Mouse (Mus musculus) spleen, adult 2 months (tissue): ENCODE results near the gene Arhgef3.

Experiments used
- CTCF ChIP-seq: fragments of 200-500 bp; IDR thresholded peaks from 2 replicates; pipeline ENCODE4 v1.5.1; 2011; ENCODE audit warnings: mild to moderate bottlenecking, inconsistent platforms; ENCODE audit not compliant: insufficient read depth, insufficient read length, insufficient replicate concordance; ENCODE audit errors: extremely low read depth
- POLR2A ChIP-seq: fragments of 200-500 bp; IDR thresholded peaks from 2 replicates; pipeline ENCODE4 v1.6.1; 2011; ENCODE audit warnings: low read depth, low read length, inconsistent platforms

GRCm38 (mm10) chr14:27268137-27268536 is 153.4 kb downstream of the Arhgef3 start:
- TF ChIP-seq CTCF, result no peak
- no peak for TF ChIP-seq POLR2A
